Mouse (Mus musculus) liver, postnatal 0 days (tissue): ENCODE results near the gene Agap3. TPM values are rescaled to one million over a fixed set of nuclear protein-coding genes. Genes with fewer than 3 reads are reported as not detected.

Experiments
- ATAC-seq: fragments of 200-750 bp; cut with Nextera tagmentation; 2 replicates; pipeline ENCODE4 v1.8.0; 2017; ENCODE audit warnings: mild to moderate bottlenecking, moderate library complexity
- DNase-seq: peaks from one replicate; pipeline ENCODE4 v3.0.0-alpha.2; 2016
- H3K27ac ChIP-seq: fragments of 300-500 bp; sonication (generic); 2 replicates; pipeline ENCODE4 v1.5.1; 2014; ENCODE audit warnings: antibody characterized with exemption, moderate library complexity, mild to moderate bottlenecking, low read depth
- H3K27me3 ChIP-seq: fragments of 300-500 bp; sonication (generic); 2 replicates; pipeline ENCODE4 v1.6.1; 2014; ENCODE audit warnings: low read length, control low read depth, mixed read lengths; ENCODE audit not compliant: insufficient read depth
- H3K36me3 ChIP-seq: fragments of 300-500 bp; sonication (generic); replicated peaks from 2 replicates; pipeline ENCODE4 v1.6.1; 2014; ENCODE audit warnings: mild to moderate bottlenecking, control low read depth, low read length, moderate library complexity, mixed read lengths; ENCODE audit not compliant: insufficient read depth
- H3K4me1 ChIP-seq: fragments of 300-500 bp; sonication (generic); 2 replicates; pipeline ENCODE4 v1.6.1; 2014; ENCODE audit warnings: antibody characterized with exemption, mild to moderate bottlenecking, control low read depth; ENCODE audit not compliant: insufficient read depth
- H3K4me2 ChIP-seq: fragments of 300-500 bp; sonication (generic); 2 replicates; pipeline ENCODE4 v1.6.1; 2014; ENCODE audit warnings: low read depth, mild to moderate bottlenecking, low read length, moderate library complexity, mixed read lengths
- H3K4me3 ChIP-seq: fragments of 300-500 bp; sonication (generic); 2 replicates; pipeline ENCODE4 v1.5.1; 2014; ENCODE audit warnings: low read depth, low read length
- H3K9ac ChIP-seq: fragments of 300-500 bp; sonication (generic); replicated peaks from 2 replicates; pipeline ENCODE4 v1.6.1; 2014; ENCODE audit warnings: mild to moderate bottlenecking, moderate library complexity
- H3K9me3 ChIP-seq: fragments of 300-500 bp; sonication (generic); 2 replicates; pipeline ENCODE4 v1.6.1; 2016; ENCODE audit warnings: mild to moderate bottlenecking, control low read depth, low read length, mixed read lengths
- CTCF ChIP-seq: sonication (generic); IDR thresholded peaks from 2 replicates; pipeline ENCODE4 v1.5.1; 2016; ENCODE audit warnings: antibody characterized with exemption, low read depth
- EP300 ChIP-seq: IDR thresholded peaks from 2 replicates; pipeline ENCODE4 v1.6.1; 2016; ENCODE audit warnings: antibody characterized with exemption, low read depth, mild to moderate bottlenecking
- WGBS: fragments of 180-500 bp; shearing (Covaris S2); extraction: QIAGEN DNeasy Blood & Tissue Kit; methylation state at CpG from one replicate; pipeline ENCODE4 v1.1.7; 2014; ENCODE audit not compliant: insufficient replicate concordance; 5-methylcytosine and 5-hydroxymethylcytosine counted together
- polyA plus RNA-seq: library from polyadenylated mRNA; unstranded; fragments of >200 nt; fragmentation: Nextera tagmentation; extraction: Ambion mirVana; gene quantifications from 2 replicates; pipeline ENCODE4 v1.2.1, GENCODE M21; 2015

The Agap3 gene
- polyA plus RNA-seq, 1 experiment from 2014 or later, result 8.3 TPM

DNA sequence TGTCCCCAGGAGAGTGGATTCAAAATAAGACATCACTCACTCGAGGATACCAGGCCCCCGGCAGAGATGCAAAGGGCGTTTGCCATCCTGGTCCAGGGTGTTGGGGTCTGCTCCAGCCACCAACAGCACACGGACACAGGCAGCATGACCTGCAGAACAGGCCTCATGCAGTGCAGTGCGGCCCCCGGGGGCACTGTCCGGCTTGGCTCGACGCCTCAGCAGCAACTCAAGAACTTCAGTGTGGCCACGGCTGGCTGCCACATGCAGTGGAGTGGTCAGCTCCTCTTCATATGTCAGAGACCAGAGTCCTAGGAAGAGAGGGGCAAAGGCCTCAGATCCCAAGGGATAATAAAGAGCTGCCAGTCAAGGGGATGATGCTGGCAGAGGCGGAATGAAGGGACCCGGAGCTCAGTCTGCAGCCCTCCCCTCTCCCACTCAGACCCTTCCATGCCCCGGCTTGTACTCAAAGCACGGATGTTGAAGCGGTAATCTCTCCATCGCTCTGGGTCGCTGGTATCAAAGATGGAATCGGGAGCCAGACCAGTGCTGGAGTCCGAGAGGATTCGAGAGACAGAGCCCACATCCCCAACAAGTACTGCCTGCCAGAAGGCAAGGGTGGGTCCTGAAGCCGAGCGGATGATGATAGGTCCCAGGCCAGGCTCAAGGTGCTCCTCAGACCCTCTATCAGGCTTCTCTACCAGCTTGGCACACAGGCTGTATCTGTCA lies 87.8 kb downstream of the Agap3 start:
- no peak overlapping the region for H3K27ac ChIP-seq
- ATAC-seq (no peak), DNase-seq (no peak)
- 77% methylated on average over 22 of the region's 22 CpGs for WGBS
- no peak overlapping the region for H3K4me3 ChIP-seq
- no peaks in the 10 kb centered on the region for H3K9me3 ChIP-seq
- 0 out of 2 replicates have a peak, but pooled peaks cover 2% of the 10 kb centered on the region for H3K27me3 ChIP-seq
- H3K9ac ChIP-seq, result no peak overlapping the region
- TF ChIP-seq EP300 (no peak), CTCF (no peak)
- H3K36me3 ChIP-seq, result no peaks in the 10 kb centered on the region
- H3K4me2 ChIP-seq, result no peak overlapping the region
- peaks cover 5% of the 10 kb centered on the region for H3K4me1 ChIP-seq

- TF ChIP-seq CTCF (no peak), EP300 (no peak)
- 0 out of 2 replicates have a peak within 1 kb of the TSS, but pooled peaks have one; percentile 10 for H3K4me3 ChIP-seq
- no peak within 1 kb of the TSS for H3K27ac ChIP-seq
- H3K27me3 ChIP-seq, result 0 out of 2 replicates have a peak, but pooled peaks cover 2% of the 10 kb centered on the region
- ATAC-seq (peak; percentile 27; the same call in 1 of the 2 replicates), DNase-seq (peak; percentile 43)
- peak within 1 kb of the TSS; percentile 46 for H3K4me2 ChIP-seq
- WGBS, result 23% methylated on average over 14 of the region's 14 CpGs
- peak within 1 kb of the TSS; percentile 26; the same call in 1 of the 2 replicates for H3K9ac ChIP-seq
- no peaks in the 10 kb centered on the region for H3K36me3 ChIP-seq
- no peaks in the 10 kb centered on the region for H3K9me3 ChIP-seq
- peaks cover 5% of the 10 kb centered on the region for H3K4me1 ChIP-seq
Observed at GRCm38 (mm10) chr5:24540387-24541143, 88.6 kb downstream of the Agap3 start, which contains the start of gene Asb10. Gene Asb10 (minus strand): TSS chr5:24540978.

DNA sequence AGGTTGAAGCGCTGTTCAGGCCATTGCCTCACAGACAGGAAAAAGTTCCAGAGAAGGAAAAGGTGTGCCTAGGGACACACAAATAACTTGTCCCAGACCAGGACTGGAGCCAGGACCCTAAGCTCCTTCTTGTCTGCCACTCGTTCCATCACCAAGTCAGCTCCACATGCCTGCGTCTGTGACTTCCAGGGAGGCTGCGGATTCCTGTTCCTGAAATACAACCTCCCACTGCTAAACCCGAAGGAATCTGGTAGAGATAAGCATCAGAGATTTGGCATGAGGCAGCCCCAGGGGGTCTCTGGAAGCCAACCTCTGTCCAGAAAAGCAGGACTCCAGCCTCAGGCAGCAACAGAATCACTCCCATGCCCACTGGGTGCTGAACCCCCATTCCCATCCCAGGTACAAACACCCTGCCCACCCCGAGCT lies 89.2 kb downstream of the Agap3 start:
- no peak for DNase-seq
- no peaks in the 10 kb centered on the region for H3K36me3 ChIP-seq
- H3K27ac ChIP-seq, result no peak overlapping the region
- no peak for TF ChIP-seq CTCF
- no peak for TF ChIP-seq EP300
- no peaks in the 10 kb centered on the region for H3K9me3 ChIP-seq
- H3K4me2 ChIP-seq, result peak overlapping the region; percentile 46
- no peak overlapping the region for H3K9ac ChIP-seq
- 25% methylated on average over 6 of the region's 6 CpGs for WGBS
- no peak for ATAC-seq
- 0 out of 2 replicates have a peak, but pooled peaks cover 2% of the 10 kb centered on the region for H3K27me3 ChIP-seq
- H3K4me3 ChIP-seq, result no peak overlapping the region
- H3K4me1 ChIP-seq, result peaks cover 5% of the 10 kb centered on the region

DNA sequence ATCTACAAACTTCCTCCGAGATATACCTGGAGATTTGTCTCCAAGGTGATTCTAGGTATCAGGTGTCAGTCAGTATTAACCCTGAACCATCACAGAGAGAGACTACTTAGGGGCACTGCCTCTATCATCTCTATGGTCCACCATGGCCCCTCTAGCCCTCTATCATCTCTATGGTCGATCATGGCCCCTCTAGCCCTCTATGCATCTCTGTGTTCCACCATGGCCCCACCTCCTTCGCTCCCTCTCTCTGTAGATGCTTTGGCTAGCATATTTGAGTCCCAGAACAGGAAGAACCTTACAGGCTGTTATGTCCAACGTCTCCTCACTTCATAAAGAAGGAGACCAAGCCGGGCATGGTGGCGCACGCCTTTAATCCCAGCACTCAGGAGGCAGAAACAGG lies 90.7 kb downstream of the Agap3 start:
- H3K4me3 ChIP-seq, result no peak overlapping the region
- peaks cover 5% of the 10 kb centered on the region for H3K4me1 ChIP-seq
- H3K36me3 ChIP-seq, result no peaks in the 10 kb centered on the region
- 59% methylated on average over 7 of the region's 7 CpGs for WGBS
- no peak overlapping the region for H3K4me2 ChIP-seq
- ATAC-seq, result no peak
- H3K27me3 ChIP-seq, result 0 out of 2 replicates have a peak, but pooled peaks cover 2% of the 10 kb centered on the region
- DNase-seq, result no peak
- no peak overlapping the region for H3K27ac ChIP-seq
- TF ChIP-seq EP300 (no peak), CTCF (no peak)
- no peak overlapping the region for H3K9ac ChIP-seq
- H3K9me3 ChIP-seq, result no peaks in the 10 kb centered on the region

- no peak overlapping the region for H3K4me2 ChIP-seq
- ATAC-seq (no peak), DNase-seq (no peak)
- no peak overlapping the region for H3K4me3 ChIP-seq
- no peak overlapping the region for H3K9ac ChIP-seq
- no peak for TF ChIP-seq CTCF
- no peak for TF ChIP-seq EP300
- H3K36me3 ChIP-seq, result no peaks in the 10 kb centered on the region
- 29% methylated on average over 26 of the region's 26 CpGs for WGBS
- no peaks in the 10 kb centered on the region for H3K9me3 ChIP-seq
- no peaks in the 10 kb centered on the region; the same call in 1 of the 2 replicates for H3K4me1 ChIP-seq
- no peak overlapping the region for H3K27ac ChIP-seq
- peaks cover 16% of the 10 kb centered on the region for H3K27me3 ChIP-seq
Observed at GRCm38 (mm10) chr5:24550598-24551316, 98.8 kb downstream of the Agap3 start.

DNA sequence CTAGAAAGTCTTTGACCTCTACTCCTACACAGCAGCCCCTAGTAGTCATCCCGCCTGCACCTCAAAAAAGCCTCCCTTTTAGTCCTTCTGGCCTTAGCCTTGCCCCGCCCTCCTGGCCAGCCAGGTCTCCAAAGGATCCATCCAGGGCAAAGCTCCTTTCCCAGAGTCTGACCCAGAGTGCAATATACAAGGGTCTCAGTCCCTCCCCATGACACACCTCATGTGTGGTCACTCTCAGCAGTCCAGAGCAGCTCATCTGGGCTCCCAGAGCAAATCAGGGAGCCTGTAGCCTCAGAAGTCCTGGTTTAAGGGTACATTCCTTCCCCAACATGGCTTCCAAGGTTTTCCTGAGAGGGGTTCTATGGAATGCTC lies 99.3 kb downstream of the Agap3 start:
- DNase-seq (no peak), ATAC-seq (no peak)
- TF ChIP-seq CTCF, result no peak
- TF ChIP-seq EP300, result no peak
- Histone ChIP-seq H3K36me3 (no peaks in the 10 kb centered on the region), H3K27me3 (peaks cover 16% of the 10 kb centered on the region), H3K9me3 (no peaks in the 10 kb centered on the region), H3K4me3 (no peak overlapping the region), H3K4me1 (no peaks in the 10 kb centered on the region; the same call in 1 of the 2 replicates), H3K4me2 (no peak overlapping the region), H3K27ac (no peak overlapping the region), H3K9ac (no peak overlapping the region)
- 47% methylated on average over 2 of the region's 2 CpGs for WGBS

Other genes with a start within 250 kb of the Agap3 start
- 0.05 and 0.08 TPM in 2 replicates for gene Kcnh2, start 100.6 kb upstream of the Agap3 start, polyA plus RNA-seq
- gene Nos3, start 87.4 kb upstream of the Agap3 start, polyA plus RNA-seq, result 1.7 and 1.8 TPM in 2 replicates
- 0.25 and 0.48 TPM in 2 replicates for gene Atg9b, start 60.0 kb upstream of the Agap3 start, polyA plus RNA-seq
- 20.3 and 22.3 TPM in 2 replicates for gene Abcb8, start 58.5 kb upstream of the Agap3 start, polyA plus RNA-seq
- gene Asic3, start 38.8 kb upstream of the Agap3 start, polyA plus RNA-seq, result 0.11 TPM in 1 of 2 replicates, not detected in the other
- gene Cdk5, start 28.6 kb upstream of the Agap3 start, polyA plus RNA-seq, result 11.5 and 13.1 TPM in 2 replicates
- 7.5 and 8.3 TPM in 2 replicates for gene Slc4a2, start 28.3 kb upstream of the Agap3 start, polyA plus RNA-seq
- 40.6 and 46.9 TPM in 2 replicates for gene Fastk, start 6.9 kb upstream of the Agap3 start, polyA plus RNA-seq
- gene Tmub1, start 4.3 kb upstream of the Agap3 start, polyA plus RNA-seq, result 5.2 and 5.5 TPM in 2 replicates
- not detected in 2 replicates for gene Gbx1, start 75.0 kb downstream of the Agap3 start, polyA plus RNA-seq
- 0.06 and 0.14 TPM in 2 replicates for gene Asb10, start 88.8 kb downstream of the Agap3 start, polyA plus RNA-seq
- not detected in 2 replicates for gene 4931409K22Rik, start 104.6 kb downstream of the Agap3 start, polyA plus RNA-seq
- 24.9 and 26.4 TPM in 2 replicates for gene Abcf2, start 125.3 kb downstream of the Agap3 start, polyA plus RNA-seq
- gene Chpf2, start 134.6 kb downstream of the Agap3 start, polyA plus RNA-seq, result 13.8 and 15.9 TPM in 2 replicates
- 0.80 and 0.84 TPM in 2 replicates for gene Smarcd3, start 172.2 kb downstream of the Agap3 start, polyA plus RNA-seq
- 12.0 and 12.5 TPM in 2 replicates for gene Nub1, start 233.4 kb downstream of the Agap3 start, polyA plus RNA-seq